Mouse (Mus musculus): Measurements from ENCODE around the gene Tbl3.
"Not testable (repeated sequence)": the region's sequence is repeated elsewhere in the genome, so short reads cannot be mapped to it uniquely, and the experiment has no call there.

The Tbl3 gene

GRCm38 (mm10) chr17:24695326-24696010 is 12.0 kb downstream of the Tbl3 start:
- no peak for DNase-seq

- peak; percentile 87 for DNase-seq
Observed at GRCm38 (mm10) chr17:24692385-24692784, 15.1 kb downstream of the Tbl3 start.

DNA sequence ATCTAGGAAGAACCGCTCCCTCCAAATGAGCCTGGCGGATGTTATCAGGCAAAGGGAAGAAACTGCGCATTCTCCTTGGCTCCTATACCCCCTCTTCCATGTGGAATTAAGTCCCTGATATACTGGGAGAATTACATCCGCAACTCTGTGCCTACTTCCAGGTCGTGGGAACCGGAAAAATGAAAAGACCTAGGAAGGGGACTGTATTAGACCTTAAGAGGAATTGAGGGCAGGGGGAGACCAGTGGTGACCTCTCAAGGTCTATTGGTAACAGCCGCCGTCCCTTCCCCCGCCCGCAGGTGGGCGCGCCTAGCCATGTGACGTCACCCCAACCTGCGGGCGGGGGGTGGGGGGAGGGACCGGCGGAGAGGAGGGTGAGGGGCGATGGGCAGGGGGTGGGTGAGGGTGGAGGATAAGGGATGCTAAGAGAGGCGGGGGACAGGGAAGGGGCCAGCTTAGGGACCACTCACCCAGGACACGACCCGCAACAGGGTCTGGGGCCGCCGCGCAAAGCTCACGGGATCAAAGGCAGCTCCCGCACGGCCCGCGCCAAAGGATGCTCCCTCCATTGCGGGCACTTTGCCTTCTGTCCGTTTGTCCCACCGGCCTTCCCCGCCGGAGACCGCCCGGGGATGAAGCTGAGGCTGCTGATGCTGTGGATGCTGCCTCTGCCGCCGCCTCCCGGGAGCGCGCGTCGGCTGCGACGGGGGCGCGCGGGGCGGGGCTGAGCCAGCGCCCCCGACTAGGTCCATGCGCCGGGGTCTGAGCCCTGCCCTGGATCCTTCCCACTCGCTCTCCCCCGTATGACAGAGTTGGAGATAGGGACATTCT is 18.0 kb downstream of the Tbl3 start, which contains the start of gene Syngr3:
Syngr3 (minus strand) TSS at position 705 of the 831 bp plus-strand sequence.
- peak; percentile 87 for DNase-seq

DNA sequence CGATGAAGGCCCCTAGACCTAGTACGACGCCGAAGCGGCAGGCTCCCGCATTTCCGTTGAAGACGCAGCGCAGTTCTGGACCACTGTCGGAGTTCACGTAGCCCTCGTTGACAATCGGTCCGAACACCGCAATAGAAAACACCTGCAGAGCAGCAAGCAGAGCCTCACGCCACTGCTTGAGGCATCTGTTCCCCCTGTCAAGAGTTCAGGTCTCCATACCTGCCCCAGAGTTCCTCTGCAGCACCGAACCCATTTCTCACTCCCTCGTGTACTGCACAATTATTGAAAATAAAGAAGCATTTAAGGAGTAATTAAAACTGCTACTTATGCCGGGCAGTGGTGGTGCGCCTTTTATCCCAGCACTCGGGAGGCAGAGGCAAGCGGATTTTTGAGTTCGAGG is 19.9 kb downstream of the Tbl3 start:
- DNase-seq = peak; percentile 79

GRCm38 (mm10) chr17:24687146-24687595 is 20.3 kb downstream of the Tbl3 start:
- DNase-seq = peak; percentile 96

GRCm38 (mm10) chr17:24686514-24686913 is 20.9 kb downstream of the Tbl3 start:
- peak; percentile 92 for DNase-seq

- peak; percentile 88 for DNase-seq
Observed at GRCm38 (mm10) chr17:24677500-24678080, 29.9 kb downstream of the Tbl3 start.

- peak; percentile 86 for DNase-seq
Observed at GRCm38 (mm10) chr17:24676877-24677276, 30.6 kb downstream of the Tbl3 start.

GRCm38 (mm10) chr17:24676187-24676586 is 31.3 kb downstream of the Tbl3 start:
- peak; percentile 94 for DNase-seq

DNA sequence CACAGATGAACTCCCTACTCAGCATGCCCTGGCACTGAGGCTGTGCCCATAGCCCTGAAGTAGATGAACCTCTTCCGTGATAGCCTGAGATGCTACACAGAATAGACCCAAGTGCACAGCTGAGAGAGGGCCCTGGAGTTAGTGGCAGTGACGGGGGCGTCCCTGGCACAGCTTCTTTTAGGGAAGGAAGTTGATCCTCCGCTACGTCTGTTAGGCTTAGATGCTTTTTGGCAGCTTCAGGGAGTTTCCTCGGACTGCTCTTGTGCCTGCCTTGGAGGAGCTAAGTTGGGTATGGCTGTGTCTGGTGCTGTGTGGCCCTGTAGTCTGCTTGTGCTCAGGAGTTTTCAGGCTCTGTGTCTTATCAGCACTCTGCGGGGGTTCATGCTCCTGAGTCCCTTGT is 33.2 kb downstream of the Tbl3 start:
- DNase-seq = peak; percentile 88

- DNase-seq = peak; percentile 98
Observed at GRCm38 (mm10) chr17:24672141-24672540, 35.3 kb downstream of the Tbl3 start.

DNA sequence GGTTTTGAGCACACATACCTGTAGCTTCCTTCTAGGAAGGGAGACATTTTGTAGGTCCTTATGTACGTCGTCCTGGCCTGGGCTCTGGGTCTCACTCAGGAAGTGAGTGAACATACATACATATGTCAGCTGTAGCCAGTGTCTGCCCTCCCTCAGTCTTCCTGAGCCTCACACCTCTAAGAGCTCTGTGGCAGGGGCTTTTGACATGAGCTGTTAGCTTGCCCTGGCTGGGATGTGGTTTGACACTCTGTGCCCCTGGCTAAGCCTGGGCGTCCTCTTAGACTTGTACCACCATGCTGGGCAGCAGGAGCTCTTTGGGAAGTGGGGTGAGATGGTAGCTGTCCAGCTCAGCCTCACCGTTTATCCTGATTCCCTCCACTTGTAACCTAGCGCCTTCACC is 36.1 kb downstream of the Tbl3 start:
- peak; percentile 91 for DNase-seq

DNA sequence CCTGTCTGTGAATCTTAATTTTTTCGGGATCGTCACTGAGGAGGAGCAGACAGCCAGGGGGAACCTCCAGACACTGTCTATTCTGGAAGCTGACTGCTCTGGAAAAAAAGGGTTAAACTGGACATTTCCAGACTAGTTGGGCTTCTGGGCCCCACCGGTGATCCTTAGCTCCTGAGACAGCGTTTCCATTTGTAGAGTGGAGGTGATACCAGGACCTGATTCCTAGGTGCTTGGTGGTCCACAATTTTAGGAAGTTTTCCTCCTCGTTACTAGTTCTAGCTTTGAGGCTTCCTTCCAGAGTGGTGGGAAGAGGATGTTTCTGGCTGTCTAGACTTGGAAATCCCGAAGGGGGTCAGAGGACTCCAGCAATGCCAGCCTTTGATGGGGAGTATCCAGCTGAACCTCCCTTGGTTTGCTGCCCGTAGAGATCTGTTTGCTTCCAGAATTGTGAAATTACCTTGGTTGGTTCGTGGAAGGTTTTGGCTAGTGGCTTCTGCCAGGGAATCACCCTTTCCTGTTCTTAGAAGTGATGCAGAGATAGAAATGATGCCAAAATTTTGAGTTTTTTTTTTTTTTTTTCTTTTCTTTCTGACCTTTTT is 37.1 kb downstream of the Tbl3 start:
- DNase-seq = peak; percentile 82

DNA sequence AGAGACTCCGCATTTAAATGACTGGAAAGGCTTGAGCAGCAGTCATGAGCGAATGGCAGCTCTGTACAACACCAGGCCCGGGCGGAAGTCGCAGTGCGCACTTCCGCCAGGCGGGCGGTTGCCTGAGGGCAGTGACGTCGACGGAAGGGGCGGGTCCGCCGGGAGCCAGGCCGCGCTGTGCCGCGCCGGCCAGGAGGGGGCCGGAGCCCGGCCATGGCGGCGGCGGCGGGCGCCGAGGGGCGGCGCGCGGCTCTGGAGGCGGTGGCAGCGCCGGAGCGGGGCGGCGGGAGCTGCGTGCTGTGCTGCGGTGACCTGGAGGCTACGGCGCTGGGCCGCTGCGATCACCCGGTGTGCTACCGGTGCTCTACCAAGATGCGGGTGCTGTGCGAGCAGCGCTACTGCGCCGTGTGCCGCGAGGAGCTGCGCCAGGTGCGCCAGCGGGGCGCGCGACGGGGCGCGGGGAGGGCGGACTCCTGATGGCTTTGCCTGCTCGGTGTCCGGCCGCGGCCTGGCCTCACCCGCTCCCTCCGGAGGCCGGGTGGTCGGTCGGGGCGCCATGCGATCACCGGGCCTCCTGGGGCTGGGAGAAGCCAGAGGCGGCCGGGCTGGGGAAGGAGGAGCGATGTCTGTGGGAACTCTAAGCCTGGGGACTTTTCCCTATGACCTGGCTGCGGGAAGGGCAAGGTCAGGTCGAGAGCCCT is 37.8 kb downstream of the Tbl3 start, which contains the start of gene Zfp598:
Zfp598 (plus strand) TSS at position 143 of the 701 bp plus-strand sequence.
- peak; percentile 99 for DNase-seq

- not testable (repeated sequence) for DNase-seq
Observed at GRCm38 (mm10) chr17:24669214-24669544, 38.3 kb downstream of the Tbl3 start.

DNA sequence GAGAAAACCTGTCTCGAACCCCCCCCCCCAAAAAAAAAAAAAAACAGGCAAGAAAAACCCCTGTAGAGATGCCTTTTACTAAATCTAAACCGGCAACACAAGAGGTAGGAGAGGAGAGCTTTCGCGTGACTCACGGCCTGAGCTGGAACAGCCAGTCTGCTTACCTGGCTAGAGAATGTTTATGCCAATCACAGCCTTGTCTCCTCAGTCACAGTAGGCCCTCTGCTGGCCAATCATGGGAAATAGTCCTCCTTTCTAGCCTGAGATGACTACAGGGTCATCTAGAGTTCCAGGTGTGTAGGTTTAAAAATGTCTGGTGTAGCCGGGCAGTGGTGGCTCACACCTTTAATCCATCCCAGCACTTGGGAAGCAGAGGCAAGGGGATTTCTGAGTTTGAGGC is 40.0 kb downstream of the Tbl3 start:
- peak; percentile 94 for DNase-seq

DNA sequence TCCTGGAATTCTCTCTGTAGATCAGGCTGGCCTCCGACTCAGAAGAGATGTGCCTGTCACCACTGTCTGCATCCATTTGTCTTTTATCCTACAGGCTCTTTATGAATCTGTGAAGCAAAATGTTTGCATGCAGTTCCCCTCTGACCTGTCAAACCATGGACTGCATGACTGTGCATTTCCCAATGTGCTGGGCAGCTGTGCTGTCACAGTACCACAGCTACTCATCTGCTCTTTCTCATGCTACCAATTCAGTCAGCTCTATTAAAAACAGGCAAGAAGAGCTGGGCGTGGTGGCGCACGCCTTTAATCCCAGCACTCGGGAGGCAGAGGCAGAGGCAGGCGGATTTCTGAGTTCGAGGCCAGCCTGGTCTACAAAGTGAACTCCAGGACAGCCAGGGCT is 40.4 kb downstream of the Tbl3 start:
- not testable (repeated sequence) for DNase-seq

DNA sequence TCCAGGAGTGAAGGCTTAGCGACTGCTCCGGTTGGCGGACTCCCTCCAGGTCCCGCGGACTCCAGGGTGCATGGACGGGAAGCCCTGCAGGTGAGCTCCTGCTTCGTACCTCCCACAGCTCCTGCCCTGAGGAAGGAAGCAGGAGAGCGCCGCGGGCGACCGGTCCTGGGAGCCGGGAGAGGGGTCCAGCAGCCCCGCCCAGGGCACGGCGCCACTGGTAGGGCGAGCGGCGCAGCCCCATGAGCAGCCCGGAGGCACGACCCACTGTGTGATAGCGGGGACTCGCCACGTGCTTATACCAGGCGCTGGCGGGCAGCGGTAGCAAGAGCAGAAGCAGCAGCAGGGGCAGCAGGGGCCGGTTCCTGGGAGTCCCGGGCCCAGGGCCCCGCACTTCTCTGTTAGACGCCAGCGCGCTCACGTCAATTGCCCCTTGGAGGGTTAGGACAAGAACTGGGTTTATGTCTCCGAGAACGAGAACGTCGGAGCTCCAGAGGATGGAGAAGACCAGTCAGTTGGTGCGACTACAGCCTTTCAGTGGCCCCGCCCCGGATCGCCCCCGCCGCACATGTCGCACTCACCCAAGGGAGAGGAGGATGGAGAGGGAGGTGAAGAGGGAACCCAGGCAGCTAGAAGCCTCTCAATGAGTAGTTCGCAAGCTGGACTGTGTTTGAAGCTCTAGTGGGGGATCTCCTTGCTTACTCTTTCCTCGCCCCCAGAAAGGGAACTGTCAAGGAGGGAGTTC is 49.3 kb downstream of the Tbl3 start, which contains the start of gene Npw:
Npw (minus strand) TSS at position 441 of the 742 bp plus-strand sequence.
- DNase-seq = peak; percentile 90

GRCm38 (mm10) chr17:24654969-24655368 is 52.5 kb downstream of the Tbl3 start:
- no peak for DNase-seq

DNA sequence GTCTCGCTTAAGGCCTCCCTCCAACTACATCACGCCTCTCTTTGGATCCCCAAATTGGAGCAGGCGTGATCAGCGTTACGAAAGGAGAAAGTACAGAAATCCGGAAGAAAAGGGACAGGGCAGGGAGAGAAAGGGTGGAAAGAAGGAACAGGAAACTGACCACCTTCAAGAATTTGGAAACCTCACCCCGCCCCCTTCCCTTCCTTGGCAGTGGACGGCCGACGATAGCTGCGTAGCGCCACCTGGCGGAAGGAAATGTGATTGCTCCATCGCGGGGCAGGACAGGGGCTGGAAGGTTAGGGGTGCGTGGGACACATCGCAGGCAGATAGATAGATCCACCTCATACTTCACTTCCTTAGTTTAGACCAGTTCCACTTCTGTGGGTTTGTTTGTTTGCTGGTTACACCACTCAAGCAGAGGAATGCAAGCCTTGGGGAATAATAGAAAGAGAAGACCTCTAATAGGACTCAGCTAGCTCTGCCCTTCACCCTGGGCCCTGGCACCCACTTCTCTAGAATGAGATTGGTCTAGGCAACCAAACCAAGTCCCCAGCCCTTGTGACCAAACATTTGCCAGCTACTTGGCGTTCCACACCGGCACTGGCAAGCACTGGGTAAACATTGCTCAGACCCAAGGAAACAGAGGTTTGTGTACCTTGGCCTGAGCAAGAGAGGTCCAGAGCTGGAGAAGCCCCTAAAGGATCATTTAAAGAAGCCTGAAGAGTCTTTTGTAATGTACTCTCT is 53.3 kb downstream of the Tbl3 start:
- DNase-seq = peak; percentile 96

DNA sequence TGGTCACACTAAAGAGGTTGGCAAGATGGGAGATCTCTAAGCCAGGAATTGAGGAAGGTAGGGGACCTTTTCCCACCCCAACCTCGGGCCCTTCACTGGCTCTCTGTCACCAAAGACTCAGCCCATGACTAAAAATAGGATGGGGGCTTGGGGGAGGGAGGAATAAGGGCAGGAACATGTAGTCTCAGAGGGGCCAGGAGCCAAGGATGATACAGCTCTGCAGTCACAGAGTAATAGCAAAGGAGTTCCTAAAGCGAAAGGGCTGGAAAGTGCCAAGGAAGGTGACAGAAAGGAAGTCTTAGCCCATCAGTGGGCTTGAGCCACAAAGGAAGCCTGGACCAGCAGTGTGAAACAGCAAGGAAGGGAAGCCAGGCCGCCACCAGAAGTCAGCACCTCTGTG is 55.6 kb downstream of the Tbl3 start:
- peak; percentile 90 for DNase-seq

All from heart, adult 11 months (tissue).